Mouse (Mus musculus) granulocyte monocyte progenitor cell, adult 5-6 weeks (primary cell): Measurements from ENCODE around the gene Hdac11. TPM values are rescaled to one million over a fixed set of nuclear protein-coding genes. Genes with fewer than 3 reads are reported as not detected.

Experiments used
- total RNA-seq, 2 experiments: library from RNA; stranded (forward) in 1 of 2; stranded (reverse) in 1 of 2; fragments of 200-712, 200-1000 nt in 1 of 2; fragments of >200 nt in 1 of 2; fragmentation: Nextera tagmentation in 1 of 2; gene quantifications; 2 replicates each; pipeline ENCODE4 v1.2.3; 2014 to 2017

The Hdac11 gene
- total RNA-seq, 2 experiments from 2014 or later: 1.5 to 2.5 TPM

Other genes starting within 250 kb of the Hdac11 start
- gene Iqsec1, start 168.0 kb upstream of the Hdac11 start, total RNA-seq (2014; fragmentation: Nextera tagmentation): 30.9 and 54.3 TPM in 2 replicates
- 14.2 and 15.9 TPM in 2 replicates for gene Iqsec1, start 168.0 kb upstream of the Hdac11 start, total RNA-seq (2017)
- 209 and 244 TPM in 2 replicates for gene Nup210, start 39.8 kb upstream of the Hdac11 start, total RNA-seq (2014; fragmentation: Nextera tagmentation)
- gene Nup210, start 39.8 kb upstream of the Hdac11 start, total RNA-seq (2017): 201 and 270 TPM in 2 replicates
- not detected in 2 replicates for gene Fbln2, start 55.8 kb downstream of the Hdac11 start, total RNA-seq (2014; fragmentation: Nextera tagmentation)
- not detected in 2 replicates for gene Fbln2, start 55.8 kb downstream of the Hdac11 start, total RNA-seq (2017)